In the genomic region with DNA sequence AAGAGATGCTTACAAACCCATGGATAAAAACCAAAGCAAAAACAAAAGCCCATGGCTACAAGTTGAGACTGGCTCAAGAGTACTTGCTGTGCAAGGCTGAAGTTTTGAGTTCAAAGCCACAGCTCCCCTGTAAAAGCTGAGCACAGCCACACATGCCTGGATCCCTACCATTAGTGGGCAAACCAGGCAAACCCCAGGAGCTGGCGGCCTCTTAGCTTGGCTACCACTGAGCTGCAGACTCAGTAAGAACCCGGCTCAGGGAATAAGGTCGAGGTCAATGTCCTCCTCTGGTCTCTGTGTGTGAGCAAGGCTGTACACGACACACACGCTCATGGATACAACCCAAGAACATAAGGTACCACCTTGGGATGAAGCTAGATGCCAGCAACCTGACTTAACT, we compare ENCODE assay signal across 28 mouse cellular contexts. TPM values are rescaled to one million over a fixed set of nuclear protein-coding genes. Genes with fewer than 3 reads are reported as not detected.
DNase-seq lines count a peak whose midpoint lies in the region; ATAC-seq and TF ChIP-seq lines count a peak whose summit lies in the region.
"Had no signal": no experiment of that assay in that cellular context is flagged by ENCODE, and none has a peak within 500 bp of the region (broad histone marks: within the 10 kb centered on the region; RNA-seq: fewer than 3 reads in every experiment).

No protein-coding gene starts in this region.

- no peak for TF ChIP-seq CTCF in gastrocnemius, adult 2 months (IDR thresholded peaks at IDR 0.05)

- H3K9ac ChIP-seq in intestine, embryonic 16.5 days (ENCODE audit: low read depth, low read length): no peak overlapping the region
- H3K9ac ChIP-seq: embryonic facial prominence, embryonic 13.5 days; forebrain, embryonic 13.5 days; heart, embryonic 12.5 days; heart, embryonic 15.5 days; hindbrain, embryonic 13.5 days; intestine, embryonic 15.5 days had no signal

- no peak overlapping the region for H3K4me2 ChIP-seq in intestine, embryonic 16.5 days (ENCODE audit: low read depth, low read length)
- H3K4me2 ChIP-seq: embryonic facial prominence, embryonic 13.5 days; forebrain, embryonic 13.5 days; heart, embryonic 12.5 days; heart, embryonic 15.5 days; hindbrain, embryonic 13.5 days; intestine, embryonic 15.5 days had no signal

- ATAC-seq in intestine, embryonic 16.5 days: no peak
- ATAC-seq: CD4-positive, CD25-positive, alpha-beta regulatory T cell, adult 4 months; forebrain, embryonic 13.5 days; forebrain, embryonic 16.5 days; hindbrain, embryonic 16.5 days; intestine, embryonic 15.5 days had no signal

- H3K4me1 ChIP-seq in intestine, embryonic 16.5 days (ENCODE audit: control insufficient read depth, insufficient read depth, low read length): peaks cover 3% of the 10 kb centered on the region

- H3K9me3 ChIP-seq in intestine, embryonic 16.5 days (ENCODE audit: control insufficient read depth, low read length): no peaks in the 10 kb centered on the region
- H3K9me3 ChIP-seq: embryonic facial prominence, embryonic 13.5 days; forebrain, embryonic 13.5 days; heart, embryonic 15.5 days; hindbrain, embryonic 13.5 days; intestine, embryonic 15.5 days had no signal

- no peak overlapping the region for H3K4me3 ChIP-seq in gastrocnemius, adult 2 months
- H3K4me3 ChIP-seq in intestine, embryonic 16.5 days (ENCODE audit: low read length): no peak overlapping the region
- H3K4me3 ChIP-seq: embryonic facial prominence, embryonic 10.5 days; embryonic facial prominence, embryonic 13.5 days; erythroblast, embryonic 14.5 days; forebrain, embryonic 13.5 days; heart, embryonic 12.5 days; heart, embryonic 15.5 days; hindbrain, embryonic 10.5 days; hindbrain, embryonic 13.5 days; intestine, embryonic 15.5 days had no signal

- WGBS in intestine, embryonic 16.5 days: 80% methylated on average over 5 of the region's 5 CpGs

- peak overlapping the region; percentile 74 for H3K27ac ChIP-seq in gastrocnemius, adult 2 months
- no peak overlapping the region for H3K27ac ChIP-seq in intestine, embryonic 16.5 days (ENCODE audit: low read length)
- H3K27ac ChIP-seq: embryonic facial prominence, embryonic 10.5 days; embryonic facial prominence, embryonic 13.5 days; forebrain, embryonic 13.5 days; heart, embryonic 15.5 days; hindbrain, embryonic 10.5 days; hindbrain, embryonic 13.5 days; intestine, embryonic 15.5 days had no signal

- intact Hi-C loops in gastrocnemius, adult 2 months (cut with DNase I): no loop called here

- DNase-seq in gastrocnemius, adult 2 months: no peak
- no peak for DNase-seq in gastrocnemius, postnatal 10 days
- DNase-seq in adrenal gland, postnatal 10 days: peak; percentile 45
- DNase-seq in adrenal gland, postnatal 36 days: peak; percentile 47 to 57
- DNase-seq in cerebellum, postnatal 25 days: no peak
- DNase-seq: cerebellum, adult 11 months; cerebellum, adult 2 months; cerebellum, postnatal 36 days; embryo, embryonic 11 days; heart, adult 18-20 months; heart, postnatal 36 days; kidney, adult 18-20 months had no signal

- H3K27me3 ChIP-seq in intestine, embryonic 16.5 days (replicated peaks; ENCODE audit: control insufficient read depth, insufficient read depth, low read length): no peaks in the 10 kb centered on the region
- H3K27me3 ChIP-seq: embryonic facial prominence, embryonic 13.5 days; forebrain, embryonic 13.5 days; heart, embryonic 12.5 days; heart, embryonic 15.5 days; hindbrain, embryonic 13.5 days; intestine, embryonic 15.5 days had no signal

- peaks cover 25% of the 10 kb centered on the region for H3K36me3 ChIP-seq in intestine, embryonic 16.5 days (ENCODE audit: control insufficient read depth, insufficient read depth, low read length)

RNA-seq across cellular contexts. Expression of a gene that starts 4.0 kb away (rescaled TPM):
- total RNA-seq in gastrocnemius, adult 2 months (2021): 10 to 100 TPM; 59.3 to 66.2 TPM
- total RNA-seq in gastrocnemius, postnatal 10 days (2021): 10 to 100 TPM; 46.8 to 49.7 TPM
- total RNA-seq in adrenal gland, postnatal 10 days (2021): 10 to 100 TPM; 27.3 to 33.3 TPM
- 10 to 100 TPM; 27.5 to 29.6 TPM for total RNA-seq in adrenal gland, postnatal 36 days (2021)
- 0.71 and 0.86 TPM in 2 replicates for polyA plus RNA-seq in intestine, embryonic 16.5 days (2015; fragmentation: Nextera tagmentation; extraction: Ambion mirVana)

RNA-seq across cellular contexts. Expression of a gene that starts 17.9 kb away (rescaled TPM):
- total RNA-seq in gastrocnemius, adult 2 months (2021): 1 to 10 TPM; 6.2 to 6.5 TPM
- total RNA-seq in gastrocnemius, postnatal 10 days (2021): 1 to 10 TPM; 8.4 to 9.7 TPM
- total RNA-seq in adrenal gland, postnatal 10 days (2021): 10 to 100 TPM; 19.9 to 20.0 TPM
- 10 to 100 TPM; 20.2 to 26.3 TPM for total RNA-seq in adrenal gland, postnatal 36 days (2021)
- 11.1 and 11.9 TPM in 2 replicates for polyA plus RNA-seq in intestine, embryonic 16.5 days (2015; fragmentation: Nextera tagmentation; extraction: Ambion mirVana)

RNA-seq across cellular contexts. Expression of a gene that starts 27.2 kb away (rescaled TPM):
- total RNA-seq in gastrocnemius, adult 2 months (2021): under 1 TPM; 0.39 to 0.56 TPM
- total RNA-seq in gastrocnemius, postnatal 10 days (2021): not detected
- under 1 TPM in 1 of 2 experiments, not detected in 1; 0.51 TPM for total RNA-seq in adrenal gland, postnatal 10 days (2021)
- total RNA-seq in adrenal gland, postnatal 36 days (2021): not detected
- polyA plus RNA-seq in intestine, embryonic 16.5 days (2015; fragmentation: Nextera tagmentation; extraction: Ambion mirVana): not detected in 2 replicates
- total RNA-seq: gastrocnemius, adult 18-20 months; gastrocnemius, postnatal 25 days; heart, adult 18-20 months; heart, postnatal 10 days; heart, postnatal 36 days had no signal
- polyA plus RNA-seq: CD4-positive, CD25-positive, alpha-beta regulatory T cell, adult 4 months; erythroblast, embryonic 14.5 days; heart, embryonic 12.5 days had no signal

RNA-seq across cellular contexts. Expression of a gene that starts 33.7 kb away (rescaled TPM):
- total RNA-seq in gastrocnemius, adult 2 months (2021): 100 to 1,000 TPM; 385 to 521 TPM
- 100 to 1,000 TPM; 793 to 832 TPM for total RNA-seq in gastrocnemius, postnatal 10 days (2021)
- 100 to 1,000 TPM; 958 to 975 TPM for total RNA-seq in adrenal gland, postnatal 10 days (2021)
- total RNA-seq in adrenal gland, postnatal 36 days (2021): 100 to 1,000 TPM; 851 to 921 TPM
- polyA plus RNA-seq in intestine, embryonic 16.5 days (2015; fragmentation: Nextera tagmentation; extraction: Ambion mirVana): 466 and 491 TPM in 2 replicates

RNA-seq across cellular contexts. Expression of a gene that starts 45.3 kb away (rescaled TPM):
- 100 to 1,000 TPM; 141 to 159 TPM for total RNA-seq in gastrocnemius, adult 2 months (2021)
- 100 to 1,000 TPM; 174 to 190 TPM for total RNA-seq in gastrocnemius, postnatal 10 days (2021)
- total RNA-seq in adrenal gland, postnatal 10 days (2021): 100 to 1,000 TPM; 231 to 234 TPM
- total RNA-seq in adrenal gland, postnatal 36 days (2021): 100 to 1,000 TPM; 227 to 235 TPM
- 419 and 429 TPM in 2 replicates for polyA plus RNA-seq in intestine, embryonic 16.5 days (2015; fragmentation: Nextera tagmentation; extraction: Ambion mirVana)

Comparison
In these comparisons a context has a peak if more than half of its experiments do, and no peak if none do; other contexts are left out.
1. DNase-seq: peak in adrenal gland, postnatal 10 days (single experiment) and adrenal gland, postnatal 36 days (2 of 2); none in gastrocnemius, adult 2 months (single experiment), gastrocnemius, postnatal 10 days (single experiment) and cerebellum, postnatal 25 days (0 of 2).